14 mouse cellular contexts compared by ENCODE assay signal in the genomic region with DNA sequence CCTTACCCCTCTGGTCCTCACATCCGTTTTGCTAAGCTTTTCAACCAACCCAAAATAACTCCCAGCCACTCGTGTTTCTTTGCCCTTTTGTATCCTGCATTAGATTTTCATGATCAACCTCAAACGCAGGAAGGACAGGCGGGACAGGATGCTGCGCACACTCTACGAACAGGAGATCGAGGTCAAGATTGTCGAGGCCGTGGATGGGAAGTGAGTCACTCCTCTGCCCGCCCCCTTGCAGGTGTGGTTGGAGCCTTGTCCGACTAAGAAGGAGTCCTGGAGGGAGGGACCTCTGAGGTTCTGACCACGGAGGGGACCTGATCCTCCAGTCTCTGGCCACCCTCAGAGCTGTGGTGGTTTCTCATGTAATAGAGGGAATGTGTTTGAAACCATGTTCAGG.
DNase-seq lines count a peak whose midpoint lies in the region; ATAC-seq and TF ChIP-seq lines count a peak whose summit lies in the region.
"Had no signal": no experiment of that assay in that cellular context is flagged by ENCODE, and none has a peak within 500 bp of the region (broad histone marks: within the 10 kb centered on the region; RNA-seq: fewer than 3 reads in every experiment).

No protein-coding gene starts in this region.

- 67% methylated on average over 12 of the region's 12 CpGs for WGBS in heart, embryonic 12.5 days
- WGBS in lung, adult 2 months = 47% methylated on average over 12 of the region's 12 CpGs
- WGBS in midbrain, embryonic 16.5 days = 84% methylated on average over 12 of the region's 12 CpGs

- intact Hi-C loops in gastrocnemius, postnatal 14 days (cut with DNase I; ENCODE audit: low total_unique reads) = no loop called here

- H3K4me1 ChIP-seq in heart, embryonic 12.5 days (replicated peaks) = peaks cover 16% of the 10 kb centered on the region
- peaks cover 16% of the 10 kb centered on the region for H3K4me1 ChIP-seq in lung, adult 2 months (ENCODE audit: control insufficient read depth, insufficient read depth, low read length)
- no peaks in the 10 kb centered on the region; the same call in 1 of the 2 replicates for H3K4me1 ChIP-seq in midbrain, embryonic 16.5 days (ENCODE audit: control insufficient read depth, insufficient read depth, low read length)
- H3K4me1 ChIP-seq: forebrain, embryonic 15.5 days had no signal

- DNase-seq in heart, adult 8-10 months (ENCODE audit: low spot score) = peak; percentile 61
- DNase-seq in lung, postnatal 10 days = peak; percentile 49
- DNase-seq in lung, adult 2 months = no peak
- no peak for DNase-seq in gastrocnemius, postnatal 14 days
- DNase-seq: cerebellum, adult 11-12 months; liver, embryonic 13.5 days; thymus, postnatal 14 days had no signal

- TF ChIP-seq CTCF in lung, adult 2 months (IDR thresholded peaks at IDR 0.05; ENCODE audit: insufficient read depth, low read length) = no peak

- no peak overlapping the region for H3K4me2 ChIP-seq in heart, embryonic 12.5 days
- H3K4me2 ChIP-seq in midbrain, embryonic 16.5 days (ENCODE audit: low read length) = no peak overlapping the region
- H3K4me2 ChIP-seq: forebrain, embryonic 15.5 days; liver, embryonic 13.5 days had no signal

- TF ChIP-seq POLR2A in lung, adult 2 months (IDR thresholded peaks at IDR 0.05; ENCODE audit: borderline replicate concordance, extremely low read depth, low read depth, low read length) = no peak

- no peak overlapping the region for H3K9ac ChIP-seq in heart, embryonic 12.5 days
- no peak overlapping the region for H3K9ac ChIP-seq in midbrain, embryonic 16.5 days (ENCODE audit: low read depth, low read length)
- H3K9ac ChIP-seq: forebrain, embryonic 15.5 days; liver, embryonic 13.5 days had no signal

- H3K4me3 ChIP-seq in heart, embryonic 12.5 days = no peak overlapping the region
- H3K4me3 ChIP-seq in lung, adult 2 months (replicated peaks; ENCODE audit: extremely low read depth, low read depth, low read length) = no peak overlapping the region
- H3K4me3 ChIP-seq in midbrain, embryonic 16.5 days (ENCODE audit: low read depth, low read length) = no peak overlapping the region
- H3K4me3 ChIP-seq: forebrain, embryonic 15.5 days; limb, embryonic 10.5 days; liver, embryonic 13.5 days had no signal

- no peak overlapping the region for H3K27ac ChIP-seq in heart, embryonic 12.5 days (ENCODE audit: poor library complexity, severe bottlenecking)
- no peak overlapping the region for H3K27ac ChIP-seq in midbrain, embryonic 16.5 days (ENCODE audit: low read length)
- H3K27ac ChIP-seq: forebrain, embryonic 15.5 days; limb, embryonic 10.5 days; liver, embryonic 13.5 days had no signal

- no peak for ATAC-seq in heart, embryonic 12.5 days (ENCODE audit: insufficient number of reproducible peaks, low FRiP score)
- 0 out of 2 replicates have a peak, but pooled peaks have one; percentile 29 for ATAC-seq in common myeloid progenitor, adult 5-6 weeks (replicated peaks; ENCODE audit: low read depth, poor library complexity, severe bottlenecking)
- peak; percentile 57 for ATAC-seq in megakaryocyte, adult 5-6 weeks (ENCODE audit: poor library complexity, severe bottlenecking)
- ATAC-seq in midbrain, embryonic 16.5 days = no peak
- ATAC-seq: forebrain, embryonic 15.5 days; intestine, embryonic 16.5 days had no signal

- H3K36me3 ChIP-seq in heart, embryonic 12.5 days = 0 out of 2 replicates have a peak, but pooled peaks cover 7% of the 10 kb centered on the region
- H3K36me3 ChIP-seq in midbrain, embryonic 16.5 days (ENCODE audit: control insufficient read depth, insufficient read depth, low read length) = no peaks in the 10 kb centered on the region
- H3K36me3 ChIP-seq: forebrain, embryonic 15.5 days; limb, embryonic 10.5 days; liver, embryonic 13.5 days had no signal

- H3K9me3 ChIP-seq in heart, embryonic 12.5 days (replicated peaks) = no peaks in the 10 kb centered on the region
- H3K9me3 ChIP-seq in midbrain, embryonic 16.5 days (replicated peaks; ENCODE audit: control insufficient read depth, low read length, poor library complexity, severe bottlenecking) = no peaks in the 10 kb centered on the region
- H3K9me3 ChIP-seq: forebrain, embryonic 15.5 days; limb, embryonic 10.5 days; liver, embryonic 13.5 days had no signal

- no peaks in the 10 kb centered on the region for H3K27me3 ChIP-seq in heart, embryonic 12.5 days (replicated peaks)
- no peaks in the 10 kb centered on the region for H3K27me3 ChIP-seq in midbrain, embryonic 16.5 days (ENCODE audit: control insufficient read depth, insufficient read depth, low read depth, low read length)
- H3K27me3 ChIP-seq: forebrain, embryonic 15.5 days; liver, embryonic 13.5 days had no signal

Comparison
In these comparisons a context has a peak if more than half of its experiments do, and no peak if none do; other contexts are left out.
1. DNase-seq: peak in heart, adult 8-10 months (single experiment) and lung, postnatal 10 days (single experiment); none in lung, adult 2 months (single experiment) and gastrocnemius, postnatal 14 days (single experiment).
2. ATAC-seq: peak in common myeloid progenitor, adult 5-6 weeks (single experiment) and megakaryocyte, adult 5-6 weeks (single experiment); none in heart, embryonic 12.5 days (single experiment) and midbrain, embryonic 16.5 days (single experiment).